Mouse (Mus musculus) MEL (cell line): Measurements from ENCODE around the gene Psmb6. TPM values are rescaled to one million over a fixed set of nuclear protein-coding genes. Genes with fewer than 3 reads are reported as not detected.

ENCODE experiments used
- DNase-seq: peaks from one replicate; pipeline ENCODE4 v3.0.0; 2011; ENCODE audit warnings: low read depth, low spot score
- H3K27ac ChIP-seq: 2 replicates; pipeline ENCODE4 v1.5.1; 2012; ENCODE audit warnings: low read depth, mild to moderate bottlenecking, control low read depth, low read length, moderate library complexity; ENCODE audit not compliant: control insufficient read depth
- H3K27me3 ChIP-seq, 2 experiments: fragments of 150-350 bp in 1 of 2; sonication (generic) in 1 of 2; 2 replicates each; pipeline ENCODE4 v1.6.1; 2012; ENCODE audit warnings: low read length in 2 of 2, mild to moderate bottlenecking in 2 of 2, improper control_type of control experiment in 1 of 2, moderate library complexity in 1 of 2; ENCODE audit not compliant: insufficient read depth in 2 of 2, control insufficient read depth in 1 of 2
- H3K36me3 ChIP-seq, 2 experiments: 2 replicates each; pipeline ENCODE4 v1.6.1; 2012 to 2014; ENCODE audit warnings: low read length in 2 of 2, improper control_type of control experiment in 1 of 2, inconsistent platforms in 1 of 2, mild to moderate bottlenecking in 1 of 2; ENCODE audit not compliant: insufficient read depth in 2 of 2, control insufficient read depth in 1 of 2
- H3K4me1 ChIP-seq, 2 experiments: fragments of 150-350 bp in 1 of 2; sonication (generic) in 1 of 2; 2 replicates each; pipeline ENCODE4 v1.6.1; 2012; ENCODE audit warnings: low read length in 2 of 2, improper control_type of control experiment in 1 of 2, mild to moderate bottlenecking in 1 of 2; ENCODE audit not compliant: insufficient read depth in 2 of 2, control insufficient read depth in 1 of 2
- H3K4me3 ChIP-seq, 2 experiments: fragments of 150-350 bp in 1 of 2; sonication (generic) in 1 of 2; 2 replicates each; pipeline ENCODE4 v1.5.1; 2012; ENCODE audit warnings: low read depth in 2 of 2, low read length in 2 of 2, mild to moderate bottlenecking in 2 of 2, moderate library complexity in 2 of 2, control low read depth in 1 of 2, improper control_type of control experiment in 1 of 2; ENCODE audit not compliant: control insufficient read depth in 1 of 2, insufficient read depth in 1 of 2
- H3K79me2 ChIP-seq: 2 replicates; pipeline ENCODE4 v1.6.1; 2012; ENCODE audit warnings: mild to moderate bottlenecking, low read length, moderate library complexity; ENCODE audit not compliant: control insufficient read depth, poor library complexity, insufficient read depth
- H3K9ac ChIP-seq: 2 replicates; pipeline ENCODE4 v1.6.1; 2012; ENCODE audit warnings: low read depth, mild to moderate bottlenecking, control low read depth, low read length, moderate library complexity; ENCODE audit not compliant: control insufficient read depth, poor library complexity, severe bottlenecking
- H3K9me3 ChIP-seq: fragments of 150-350 bp; sonication (generic); replicated peaks from 2 replicates; pipeline ENCODE4 v1.6.1; 2012; ENCODE audit warnings: mild to moderate bottlenecking, low read length, improper control_type of control experiment, moderate library complexity; ENCODE audit not compliant: insufficient read depth
- CHD1 ChIP-seq: IDR thresholded peaks from 2 replicates; pipeline ENCODE4 v1.6.1; 2012; ENCODE audit warnings: low read depth, mild to moderate bottlenecking, inconsistent platforms, low read length, improper control_type of control experiment
- CHD2 ChIP-seq: IDR thresholded peaks from 2 replicates; pipeline ENCODE4 v1.6.1; 2011; ENCODE audit warnings: low read length, improper control_type of control experiment
- EP300 ChIP-seq, 2 experiments: IDR thresholded peaks; 2 replicates each; pipeline ENCODE4 v1.6.1; 2011; ENCODE audit warnings: improper control_type of control experiment in 2 of 2, low read length in 2 of 2, low read depth in 1 of 2, mild to moderate bottlenecking in 1 of 2
- ETS1 ChIP-seq: IDR thresholded peaks from 2 replicates; pipeline ENCODE4 v1.6.1; 2012; ENCODE audit warnings: low read depth, mild to moderate bottlenecking, inconsistent platforms, low read length, improper control_type of control experiment, moderate library complexity
- MAX ChIP-seq: IDR thresholded peaks from 2 replicates; pipeline ENCODE4 v1.6.1; 2011; ENCODE audit warnings: low read length, improper control_type of control experiment
- MAZ ChIP-seq: IDR thresholded peaks from 2 replicates; pipeline ENCODE4 v1.6.1; 2012; ENCODE audit warnings: low read depth, mild to moderate bottlenecking, inconsistent platforms, low read length, improper control_type of control experiment
- MEF2A ChIP-seq: IDR thresholded peaks from 2 replicates; pipeline ENCODE4 v1.6.1; 2014; ENCODE audit warnings: low read depth, mild to moderate bottlenecking, inconsistent platforms, low read length, improper control_type of control experiment; ENCODE audit not compliant: poor library complexity, insufficient replicate concordance, severe bottlenecking; ENCODE audit errors: extremely low read depth
- MXI1 ChIP-seq: IDR thresholded peaks from 2 replicates; pipeline ENCODE4 v1.6.1; 2011; ENCODE audit warnings: mild to moderate bottlenecking, low read depth, low read length, improper control_type of control experiment
- MYC ChIP-seq: IDR thresholded peaks from 2 replicates; pipeline ENCODE4 v1.6.1; 2011; ENCODE audit warnings: low read depth, mild to moderate bottlenecking, low read length, improper control_type of control experiment, moderate library complexity
- NELFE ChIP-seq: IDR thresholded peaks from 2 replicates; pipeline ENCODE4 v1.6.1; 2011; ENCODE audit warnings: low read depth, low read length, improper control_type of control experiment
- NRF1 ChIP-seq: IDR thresholded peaks from 2 replicates; pipeline ENCODE4 v1.6.1; 2014; ENCODE audit warnings: low read depth, mild to moderate bottlenecking, inconsistent platforms, low read length, improper control_type of control experiment, moderate library complexity; ENCODE audit not compliant: poor library complexity, insufficient read depth, severe bottlenecking
- POLR2A ChIP-seq, 2 experiments: IDR thresholded peaks; 2 replicates each; pipeline ENCODE4 v1.6.1; 2011 to 2012; ENCODE audit warnings: low read length in 2 of 2, mild to moderate bottlenecking in 2 of 2, control low read depth in 1 of 2, improper control_type of control experiment in 1 of 2, low read depth in 1 of 2, moderate library complexity in 1 of 2; ENCODE audit not compliant: control insufficient read depth in 1 of 2, insufficient read depth in 1 of 2, poor library complexity in 1 of 2
- SIN3A ChIP-seq: IDR thresholded peaks from 2 replicates; pipeline ENCODE4 v1.6.1; 2012; ENCODE audit warnings: low read length, improper control_type of control experiment, inconsistent platforms
- TAL1 ChIP-seq: IDR thresholded peaks from 2 replicates; pipeline ENCODE4 v1.6.1; 2012; ENCODE audit warnings: mild to moderate bottlenecking, inconsistent platforms, low read length, moderate library complexity, mixed read lengths
- TBP ChIP-seq: IDR thresholded peaks from 2 replicates; pipeline ENCODE4 v1.8.0; 2011; ENCODE audit warnings: low read depth, low read length, improper control_type of control experiment
- USF1 ChIP-seq: IDR thresholded peaks from 2 replicates; pipeline ENCODE4 v1.6.1; 2014; ENCODE audit warnings: low read depth, mild to moderate bottlenecking, inconsistent platforms, low read length, improper control_type of control experiment, moderate library complexity
- ZMIZ1 ChIP-seq: IDR thresholded peaks from 2 replicates; pipeline ENCODE4 v1.6.1; 2012; ENCODE audit warnings: low read depth, mild to moderate bottlenecking, inconsistent platforms, low read length, improper control_type of control experiment, moderate library complexity
- polyA plus RNA-seq, 2 experiments: library from polyadenylated mRNA; stranded (reverse) in 1 of 2; unstranded in 1 of 2; fragments of >175 nt in 1 of 2; fragments of >200 nt in 1 of 2; gene quantifications; 2 replicates each; pipeline versions ENCODE4 v1.2.1 to v1.2.4; 2012; ENCODE audit warnings: low replicate concordance in 2 of 2, low read depth in 1 of 2; ENCODE audit not compliant: insufficient read length in 2 of 2, insufficient read depth in 1 of 2, missing spikeins in 1 of 2
- total RNA-seq: library from RNA; depleted of rRNA; stranded (reverse); fragments of 300-350 nt; gene quantifications from 2 replicates; pipeline ENCODE4 v1.2.3, GENCODE M21; 2012

Psmb6 gene
- total and polyA plus RNA-seq, 3 experiments: 462 to 602 TPM; not detected in 1

GRCm38 (mm10) chr11:70562995-70563469 lies 37.9 kb downstream of the Psmb6 start:
- DNase-seq: no peak
- peaks cover 24% of the 10 kb centered on the region for H3K79me2 ChIP-seq
- TF ChIP-seq NRF1 (0 out of 2 replicates have a peak, but pooled peaks have one; percentile 8), CHD1 (no peak), MAZ (peak; percentile 24; the same call in 1 of the 2 replicates), ETS1 (no peak), CHD2 (no peak), TAL1 (no peak)
- peak overlapping the region; percentile 83 for H3K9ac ChIP-seq
- H3K4me3 ChIP-seq: peak overlapping the region; percentile 73 to 75
- no peaks in the 10 kb centered on the region for H3K9me3 ChIP-seq
- H3K27ac ChIP-seq: peak overlapping the region; percentile 20
- H3K36me3 ChIP-seq: peaks cover 0 to 19% of the 10 kb centered on the region in 2 experiments; a peak in 2 of 4 replicates
- H3K27me3 ChIP-seq: no peaks in the 10 kb centered on the region
- H3K4me1 ChIP-seq: peaks cover 0 to 27% of the 10 kb centered on the region in 2 experiments; a peak in 3 of 4 replicates

DNA sequence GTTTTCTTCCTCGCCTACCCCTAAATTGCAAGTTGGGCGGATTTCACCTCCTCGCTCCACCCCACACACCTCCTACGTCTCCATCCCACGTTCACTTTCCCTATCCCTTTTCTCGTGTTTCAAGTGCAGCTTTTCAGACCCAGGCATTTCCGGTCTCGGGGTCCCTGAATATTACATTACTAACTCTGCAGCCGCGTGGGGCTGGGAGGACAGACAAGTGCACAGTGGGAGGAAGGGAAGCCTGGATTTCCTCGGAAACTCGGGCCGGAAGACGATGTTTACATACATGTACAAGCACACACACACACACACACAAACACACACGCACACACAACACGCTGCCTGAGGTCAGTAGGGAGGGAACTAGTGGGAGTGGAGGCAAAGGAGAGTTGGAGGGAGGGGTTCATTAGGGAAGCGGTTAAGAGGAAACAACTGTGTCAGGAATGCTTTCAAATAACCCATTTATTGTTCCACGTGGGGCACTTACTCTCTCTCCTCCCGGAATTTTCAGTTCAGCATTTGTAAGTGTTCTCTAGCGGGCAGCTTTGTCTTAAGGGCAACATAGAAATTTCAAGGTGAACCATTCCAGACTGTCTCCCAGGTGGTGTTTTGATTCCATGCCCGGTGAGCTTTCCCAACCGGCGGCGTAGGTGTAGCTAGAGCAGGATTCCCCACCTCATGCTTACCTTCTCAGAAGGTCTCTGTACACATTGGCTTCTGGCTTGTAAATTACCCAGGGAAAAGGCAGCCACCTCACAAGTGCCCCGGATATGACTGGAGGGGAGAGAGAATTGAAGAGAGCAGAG lies 38.5 kb downstream of the Psmb6 start:
- H3K36me3 ChIP-seq: peaks cover 0 to 19% of the 10 kb centered on the region in 2 experiments; a peak in 2 of 4 replicates
- peak overlapping the region; percentile 83 for H3K9ac ChIP-seq
- no peaks in the 10 kb centered on the region for H3K9me3 ChIP-seq
- peak overlapping the region; percentile 73 to 75 for H3K4me3 ChIP-seq
- no peaks in the 10 kb centered on the region for H3K27me3 ChIP-seq
- peaks cover 0 to 27% of the 10 kb centered on the region in 2 experiments; a peak in 3 of 4 replicates for H3K4me1 ChIP-seq
- peak overlapping the region; percentile 20 for H3K27ac ChIP-seq
- H3K79me2 ChIP-seq: peaks cover 26% of the 10 kb centered on the region
- TF ChIP-seq MYC (0 out of 2 replicates have a peak, but pooled peaks have one; percentile 3), NRF1 (no peak), ZMIZ1 (no peak), TBP (0 out of 2 replicates have a peak, but pooled peaks have one; percentile 16), MXI1 (peak; percentile 73), CHD1 (0 out of 2 replicates have a peak, but pooled peaks have one; percentile 63), NELFE (no peak), TAL1 (no peak), MAZ (peak; percentile 19; the same call in 1 of the 2 replicates), EP300 (IDR thresholded peaks at IDR 0.05; ENCODE audit: low read depth in 1 of 2, low read length in 2 of 2) (peak in 1 of 2 experiments; percentile 6; a peak in 1 of 4 replicates), USF1 (no peak), MAX (peak; percentile 8; the same call in 1 of the 2 replicates), POLR2A (IDR thresholded peaks at IDR 0.05; ENCODE audit: control insufficient read depth in 1 of 2, insufficient read depth in 1 of 2, low read depth in 1 of 2, low read length in 2 of 2, poor library complexity in 1 of 2) (peak in 1 of 2 experiments; percentile 22; a peak in 1 of 4 replicates), MEF2A (no peak), SIN3A (peak; percentile 54)
- peak; percentile 70 for DNase-seq
